Mouse (Mus musculus): ENCODE data around the gene Csmd2. TPM values are rescaled to one million over a fixed set of nuclear protein-coding genes. Genes with fewer than 3 reads are reported as not detected.

Gene Csmd2
- polyA plus RNA-seq, 1 experiment from 2014 or later: 0.32 TPM

DNA sequence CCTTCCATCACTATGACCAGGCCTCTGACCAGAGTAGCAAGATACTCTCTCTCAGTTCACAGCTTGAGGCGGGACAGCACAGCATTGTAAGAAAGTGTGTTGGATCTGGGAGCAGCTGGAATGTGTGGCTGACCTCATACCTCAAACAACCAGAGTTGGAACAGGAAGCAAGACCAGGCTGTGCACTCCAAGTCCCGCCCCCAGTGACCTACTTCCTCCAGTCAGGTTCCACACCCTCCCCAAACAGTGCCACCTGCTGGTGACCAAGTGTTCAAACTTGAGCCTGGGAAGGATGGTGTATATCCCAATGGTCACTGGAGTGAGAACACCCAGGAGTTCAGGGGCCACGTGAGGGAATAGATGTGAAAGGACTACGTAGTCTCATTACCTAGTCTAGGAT, 330.3 kb downstream of the Csmd2 start:
- Histone ChIP-seq H3K27ac (no peak overlapping the region), H3K4me3 (replicated peaks) (no peak overlapping the region), H3K36me3 (no peaks in the 10 kb centered on the region), H3K4me2 (no peak overlapping the region), H3K4me1 (no peaks in the 10 kb centered on the region), H3K9me3 (no peaks in the 10 kb centered on the region), H3K9ac (no peak overlapping the region), H3K27me3 (replicated peaks) (no peaks in the 10 kb centered on the region)
- no peak for ATAC-seq (ENCODE audit: insufficient read depth, low FRiP score, low read depth)
- WGBS: 92% methylated on average over 4 of the region's 4 CpGs

DNA sequence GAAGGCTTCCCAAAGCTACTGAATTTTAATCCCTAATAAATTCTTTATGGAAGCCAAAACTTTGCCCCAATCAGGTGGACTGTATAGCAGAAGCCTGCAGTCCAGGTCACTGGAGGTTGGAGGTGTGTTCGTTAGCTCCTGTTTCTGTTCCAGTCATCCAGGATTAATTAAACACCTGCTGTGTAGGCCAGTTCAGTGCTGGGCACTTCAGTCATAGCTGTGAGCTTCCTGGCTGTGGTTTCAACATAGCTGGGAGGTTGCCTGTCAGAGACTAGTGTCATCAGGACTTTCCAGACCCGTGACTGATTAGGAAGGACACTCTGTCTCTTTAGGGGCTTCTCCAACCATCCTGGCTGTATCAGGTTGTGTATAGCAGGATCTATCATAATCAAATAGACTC, 337.9 kb downstream of the Csmd2 start:
- no peaks in the 10 kb centered on the region for H3K4me1 ChIP-seq
- WGBS: 68% methylated on average over 2 of the region's 2 CpGs
- no peak for ATAC-seq (ENCODE audit: insufficient read depth, low FRiP score, low read depth)
- H3K9ac ChIP-seq: no peak overlapping the region
- no peaks in the 10 kb centered on the region for H3K36me3 ChIP-seq
- H3K27ac ChIP-seq: no peak overlapping the region
- H3K4me3 ChIP-seq (replicated peaks): no peak overlapping the region
- no peak overlapping the region for H3K4me2 ChIP-seq
- H3K27me3 ChIP-seq (replicated peaks): no peaks in the 10 kb centered on the region
- no peaks in the 10 kb centered on the region for H3K9me3 ChIP-seq

DNA sequence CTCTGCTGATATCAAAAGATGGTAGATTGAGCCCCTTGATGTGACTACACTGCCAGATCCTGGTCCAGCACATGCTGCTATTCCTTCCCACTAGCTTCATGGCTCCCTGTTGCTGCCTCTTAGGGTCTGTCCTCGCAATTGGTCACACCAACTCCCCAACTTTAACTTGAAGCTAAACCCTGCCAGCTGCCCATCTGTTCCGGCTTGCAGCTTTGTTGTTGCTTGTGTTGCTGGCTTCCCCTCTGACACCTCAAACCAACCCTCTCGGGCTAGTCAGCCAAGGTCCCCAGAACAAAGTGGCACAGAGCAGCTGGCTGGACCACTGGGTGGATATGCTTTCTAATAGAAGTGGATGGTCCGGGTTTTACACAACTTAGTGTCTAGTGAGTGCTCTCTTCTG, 339.1 kb downstream of the Csmd2 start:
- no peak overlapping the region for H3K4me3 ChIP-seq (replicated peaks)
- H3K4me2 ChIP-seq: no peak overlapping the region
- H3K9me3 ChIP-seq: no peaks in the 10 kb centered on the region
- no peaks in the 10 kb centered on the region for H3K4me1 ChIP-seq
- H3K27ac ChIP-seq: no peak overlapping the region
- no peaks in the 10 kb centered on the region for H3K27me3 ChIP-seq (replicated peaks)
- H3K36me3 ChIP-seq: no peaks in the 10 kb centered on the region
- WGBS: 69% methylated on average over 4 of the region's 4 CpGs
- no peak for ATAC-seq (ENCODE audit: insufficient read depth, low FRiP score, low read depth)
- no peak overlapping the region for H3K9ac ChIP-seq

DNA sequence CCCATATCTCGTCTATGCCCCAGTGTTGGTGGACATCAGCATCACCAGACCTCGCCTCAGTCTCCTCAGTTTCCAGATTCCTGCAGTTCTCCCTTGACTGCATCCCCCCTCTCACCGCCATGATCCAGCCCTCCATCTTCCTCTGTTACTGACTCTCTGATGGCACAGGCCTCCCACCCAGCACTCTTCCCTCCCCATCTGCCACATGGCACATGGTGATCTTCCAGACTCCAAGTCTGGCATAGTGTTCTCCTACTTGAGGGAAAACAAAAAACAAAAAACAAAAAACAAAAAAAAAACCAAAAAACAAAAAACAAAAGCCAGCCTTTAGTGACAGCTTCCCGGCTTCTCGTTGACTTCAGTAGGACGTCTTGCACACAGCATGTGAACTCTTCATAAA, 339.8 kb downstream of the Csmd2 start:
- ATAC-seq (ENCODE audit: insufficient read depth, low FRiP score, low read depth): no peak
- Histone ChIP-seq H3K4me1 (no peaks in the 10 kb centered on the region), H3K4me3 (replicated peaks) (no peak overlapping the region), H3K4me2 (no peak overlapping the region), H3K27ac (no peak overlapping the region), H3K27me3 (replicated peaks) (no peaks in the 10 kb centered on the region), H3K9ac (no peak overlapping the region), H3K9me3 (no peaks in the 10 kb centered on the region), H3K36me3 (no peaks in the 10 kb centered on the region)
- 76% methylated on average over 6 of the region's 6 CpGs for WGBS

DNA sequence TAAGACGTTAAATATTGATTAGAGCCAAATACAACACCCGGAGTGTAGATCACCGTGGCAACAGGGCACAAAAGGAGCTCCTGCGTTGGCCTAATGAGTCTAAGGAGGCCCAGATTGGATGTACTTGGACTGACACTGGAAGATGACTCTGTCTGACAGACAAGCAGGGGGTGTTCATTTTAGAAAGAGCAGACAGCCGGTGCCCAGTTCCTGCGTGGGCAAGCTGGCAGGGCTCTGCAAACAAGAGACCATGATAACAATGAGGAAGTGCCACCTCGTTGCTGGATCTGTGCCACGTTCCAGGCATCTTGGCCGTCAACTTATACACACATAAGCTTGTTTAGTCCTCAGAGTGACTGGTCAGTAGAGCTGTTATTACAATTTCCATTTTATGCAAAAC, 342.9 kb downstream of the Csmd2 start:
- no peak overlapping the region for H3K4me3 ChIP-seq (replicated peaks)
- whole genome bisulfite sequencing: 69% methylated on average over 9 of the region's 9 CpGs
- no peak for ATAC-seq (ENCODE audit: insufficient read depth, low FRiP score, low read depth)
- no peaks in the 10 kb centered on the region for H3K36me3 ChIP-seq
- H3K27me3 ChIP-seq (replicated peaks): no peaks in the 10 kb centered on the region
- no peak overlapping the region for H3K4me2 ChIP-seq
- H3K27ac ChIP-seq: no peak overlapping the region
- no peak overlapping the region for H3K9ac ChIP-seq
- H3K4me1 ChIP-seq: no peaks in the 10 kb centered on the region
- H3K9me3 ChIP-seq: no peaks in the 10 kb centered on the region

DNA sequence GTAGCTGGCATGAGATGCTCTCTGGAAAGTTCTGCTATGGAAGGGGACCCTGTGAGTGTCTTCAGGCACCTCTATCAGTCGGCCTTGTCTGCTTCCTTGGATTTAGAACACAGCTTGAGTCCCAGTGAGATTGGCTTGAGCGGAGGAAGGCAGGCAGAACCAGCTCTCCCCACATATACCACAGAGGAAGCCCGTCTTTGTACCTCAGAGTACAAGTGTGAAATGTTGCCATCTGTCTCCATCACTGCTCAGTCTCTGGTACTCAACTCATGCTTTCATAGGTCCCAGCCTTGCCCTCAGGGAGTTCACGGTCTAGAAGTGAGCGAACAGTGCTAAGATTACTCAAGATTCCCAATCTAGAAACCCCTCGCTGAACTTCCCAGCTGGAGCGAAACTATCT, 352.8 kb downstream of the Csmd2 start:
- no peak for ATAC-seq (ENCODE audit: insufficient read depth, low FRiP score, low read depth)
- H3K36me3 ChIP-seq: no peaks in the 10 kb centered on the region
- no peak overlapping the region for H3K27ac ChIP-seq
- no peak overlapping the region for H3K9ac ChIP-seq
- no peaks in the 10 kb centered on the region for H3K4me1 ChIP-seq
- H3K27me3 ChIP-seq (replicated peaks): no peaks in the 10 kb centered on the region
- WGBS: 86% methylated on average over 7 of the region's 7 CpGs
- H3K4me2 ChIP-seq: no peak overlapping the region
- H3K4me3 ChIP-seq (replicated peaks): no peak overlapping the region
- H3K9me3 ChIP-seq: no peaks in the 10 kb centered on the region

DNA sequence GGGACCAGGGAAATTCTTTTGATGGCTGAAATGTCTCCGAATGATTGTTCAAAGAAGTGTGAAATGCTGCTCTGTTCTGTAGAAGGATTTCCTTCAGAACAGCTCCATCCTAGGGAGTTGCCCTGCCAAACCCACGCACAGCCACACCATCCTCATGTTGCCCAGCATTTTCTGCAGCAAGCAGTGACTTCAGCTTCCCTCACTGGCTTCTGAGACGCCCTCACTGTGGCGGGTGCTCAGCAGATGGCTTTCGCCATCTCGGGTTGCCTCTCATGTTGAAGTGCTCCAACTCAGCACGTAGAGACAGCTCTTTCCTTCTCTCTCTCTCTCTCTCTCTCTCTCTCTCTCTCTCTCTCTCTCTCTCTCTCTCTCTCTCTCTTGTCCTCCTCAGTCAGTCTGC, 353.7 kb downstream of the Csmd2 start:
- H3K9ac ChIP-seq: no peak overlapping the region
- WGBS: 61% methylated on average over 7 of the region's 7 CpGs
- no peak for ATAC-seq (ENCODE audit: insufficient read depth, low FRiP score, low read depth)

DNA sequence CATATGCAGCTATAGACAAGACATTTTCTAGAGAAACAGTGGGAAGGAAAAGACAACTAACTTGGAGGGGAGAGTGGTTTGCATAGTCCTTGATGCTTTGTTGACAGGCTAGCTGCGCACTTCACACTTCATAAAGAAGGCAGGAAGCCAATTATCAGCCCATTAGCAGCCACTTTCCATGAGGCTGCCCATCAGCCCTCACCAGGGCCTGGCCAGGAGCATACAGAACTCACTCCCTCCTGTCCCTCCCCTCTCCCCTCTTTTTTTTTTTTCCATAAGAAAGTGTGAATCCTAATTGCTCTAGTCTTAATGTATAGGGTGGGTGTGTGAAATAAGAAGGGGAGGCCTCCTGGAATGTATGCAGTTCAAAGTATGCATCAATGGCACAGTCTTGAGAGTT, 354.6 kb downstream of the Csmd2 start:
- no peak for ATAC-seq (ENCODE audit: insufficient read depth, low FRiP score, low read depth)
- 52% methylated on average over 1 of the region's 1 CpGs for WGBS

More for the DNA sequence above, 353.7 kb downstream of the Csmd2 start:
- H3K4me3 ChIP-seq (replicated peaks): no peak overlapping the region
- no peaks in the 10 kb centered on the region for H3K9me3 ChIP-seq
- H3K4me2 ChIP-seq: no peak overlapping the region
- H3K27me3 ChIP-seq (replicated peaks): no peaks in the 10 kb centered on the region
- H3K27ac ChIP-seq: no peak overlapping the region
- H3K4me1 ChIP-seq: no peaks in the 10 kb centered on the region
- no peaks in the 10 kb centered on the region for H3K36me3 ChIP-seq

DNA sequence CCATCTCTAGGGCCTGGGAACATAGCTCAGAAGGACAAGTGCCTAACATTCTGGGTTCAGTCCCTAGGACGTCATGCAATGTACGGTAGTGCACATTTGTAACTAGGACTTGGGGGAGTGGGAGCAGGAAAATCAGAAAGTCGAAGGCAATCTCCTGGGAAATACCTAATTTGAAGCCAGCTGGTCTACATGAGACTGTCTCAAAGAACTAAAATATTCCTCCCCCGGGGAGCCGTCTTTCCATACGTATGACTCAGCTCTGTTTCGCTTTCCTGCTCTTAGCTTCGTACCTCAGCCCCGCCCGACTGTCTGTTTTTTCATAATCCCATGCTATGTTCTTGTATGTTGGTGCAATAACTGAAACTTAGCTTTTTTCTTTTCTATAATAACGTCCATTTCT, 371.1 kb downstream of the Csmd2 start:
- H3K9me3 ChIP-seq: no peaks in the 10 kb centered on the region
- no peak overlapping the region for H3K4me2 ChIP-seq
- no peak overlapping the region for H3K4me3 ChIP-seq (replicated peaks)
- H3K4me1 ChIP-seq: no peaks in the 10 kb centered on the region
- H3K27me3 ChIP-seq (replicated peaks): no peaks in the 10 kb centered on the region
- H3K27ac ChIP-seq: no peak overlapping the region
- WGBS: 81% methylated on average over 11 of the region's 11 CpGs
- no peak for ATAC-seq (ENCODE audit: insufficient read depth, low FRiP score, low read depth)
- H3K36me3 ChIP-seq: no peaks in the 10 kb centered on the region
- H3K9ac ChIP-seq: no peak overlapping the region

More for the DNA sequence above, 354.6 kb downstream of the Csmd2 start:
- Histone ChIP-seq H3K4me1 (no peaks in the 10 kb centered on the region), H3K9ac (no peak overlapping the region), H3K9me3 (no peaks in the 10 kb centered on the region), H3K4me3 (replicated peaks) (no peak overlapping the region), H3K27ac (no peak overlapping the region), H3K27me3 (replicated peaks) (no peaks in the 10 kb centered on the region), H3K36me3 (no peaks in the 10 kb centered on the region), H3K4me2 (no peak overlapping the region)

DNA sequence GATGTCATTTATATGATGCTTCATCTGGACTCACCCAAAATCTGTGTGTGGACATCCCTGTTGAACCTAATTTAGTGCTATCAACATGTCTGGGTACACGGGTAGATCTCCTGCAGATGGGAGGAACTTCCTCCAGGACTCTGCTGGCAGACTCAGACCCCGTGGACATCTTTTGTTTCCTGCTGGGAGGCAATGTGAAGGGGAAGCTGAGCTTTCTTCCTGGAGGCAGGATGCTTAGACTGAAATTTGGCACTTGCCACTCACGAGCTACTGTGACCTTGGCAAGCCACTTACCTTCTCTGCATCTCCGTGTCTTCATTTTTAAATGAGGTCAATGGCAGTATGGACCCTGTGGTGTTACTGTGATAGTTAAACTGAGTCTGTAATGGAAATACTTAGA, 378.2 kb downstream of the Csmd2 start:
- Histone ChIP-seq H3K9ac (no peak overlapping the region), H3K4me1 (no peaks in the 10 kb centered on the region), H3K36me3 (no peaks in the 10 kb centered on the region), H3K4me2 (no peak overlapping the region), H3K4me3 (replicated peaks) (no peak overlapping the region), H3K27ac (no peak overlapping the region), H3K27me3 (replicated peaks) (no peaks in the 10 kb centered on the region), H3K9me3 (no peaks in the 10 kb centered on the region)
- ATAC-seq (ENCODE audit: insufficient read depth, low FRiP score, low read depth): no peak
- WGBS: 64% methylated on average over 4 of the region's 4 CpGs

DNA sequence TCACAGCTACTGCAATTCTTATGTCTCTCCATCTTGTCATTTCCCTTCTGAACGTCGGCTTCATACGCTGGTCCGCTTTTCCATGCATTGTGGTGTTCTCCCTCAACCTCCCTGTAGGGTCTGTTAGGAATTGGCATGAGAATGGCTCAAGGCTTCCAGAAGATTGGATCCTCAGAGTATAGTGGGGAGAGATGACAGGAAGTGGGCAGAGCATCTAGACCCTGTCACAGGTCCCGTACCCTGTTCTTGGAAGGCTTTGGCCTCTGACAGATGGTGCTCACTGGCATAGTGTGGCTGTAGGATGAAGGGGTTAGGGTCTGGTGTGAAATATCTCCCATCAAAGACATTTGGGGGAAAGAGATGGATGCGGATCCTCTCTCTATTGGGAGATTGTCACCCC, 380.4 kb downstream of the Csmd2 start:
- Histone ChIP-seq H3K27ac (no peak overlapping the region), H3K4me2 (no peak overlapping the region), H3K4me1 (no peaks in the 10 kb centered on the region), H3K9ac (no peak overlapping the region), H3K27me3 (replicated peaks) (no peaks in the 10 kb centered on the region), H3K36me3 (no peaks in the 10 kb centered on the region), H3K9me3 (no peaks in the 10 kb centered on the region), H3K4me3 (replicated peaks) (no peak overlapping the region)
- 94% methylated on average over 6 of the region's 6 CpGs for WGBS
- no peak for ATAC-seq (ENCODE audit: insufficient read depth, low FRiP score, low read depth)

DNA sequence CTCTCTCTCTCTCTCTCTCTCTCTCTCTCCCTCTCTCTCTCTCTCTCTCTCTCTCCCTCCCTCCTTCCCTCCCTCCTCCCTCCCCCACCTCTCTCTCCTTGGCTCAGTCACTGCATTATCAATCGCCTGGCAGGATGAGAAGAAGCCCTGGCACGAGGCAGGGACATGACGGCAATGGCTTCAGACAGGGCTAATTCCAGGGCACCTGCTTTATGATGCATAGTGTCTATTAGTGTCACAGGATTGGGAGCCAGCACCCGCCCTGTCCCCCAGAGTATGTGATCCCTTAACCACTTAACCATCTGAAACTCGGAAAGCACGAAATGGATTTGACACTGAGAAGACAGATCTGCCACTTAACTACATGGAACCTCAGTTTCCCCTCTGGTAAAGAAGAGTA, 384.1 kb downstream of the Csmd2 start:
- Histone ChIP-seq H3K36me3 (no peaks in the 10 kb centered on the region), H3K9ac (no peak overlapping the region), H3K9me3 (no peaks in the 10 kb centered on the region), H3K27ac (no peak overlapping the region), H3K27me3 (replicated peaks) (no peaks in the 10 kb centered on the region), H3K4me2 (no peak overlapping the region), H3K4me3 (replicated peaks) (no peak overlapping the region), H3K4me1 (no peaks in the 10 kb centered on the region)
- WGBS: 62% methylated on average over 6 of the region's 6 CpGs
- ATAC-seq (ENCODE audit: insufficient read depth, low FRiP score, low read depth): no peak

DNA sequence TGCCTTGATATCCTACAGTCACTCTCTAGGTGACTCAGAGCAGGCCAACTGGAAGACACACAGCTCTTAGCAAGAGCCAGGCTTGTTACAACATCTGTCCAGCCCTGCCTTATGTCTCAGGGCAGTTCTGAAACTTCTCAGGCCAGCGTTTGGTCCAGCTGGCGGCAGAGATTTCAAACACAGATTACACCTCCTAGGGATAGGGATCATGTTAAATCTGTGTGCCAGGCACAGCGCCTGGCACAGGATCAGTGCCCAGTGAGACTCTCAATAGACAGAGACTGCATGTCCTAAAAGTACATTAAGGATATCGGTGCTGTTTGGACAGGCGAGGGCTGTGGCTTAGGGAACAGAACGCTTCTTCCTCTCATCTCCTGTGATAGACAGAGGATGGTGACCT, 385.5 kb downstream of the Csmd2 start:
- Histone ChIP-seq H3K27me3 (replicated peaks) (no peaks in the 10 kb centered on the region), H3K27ac (no peak overlapping the region), H3K4me2 (no peak overlapping the region), H3K4me3 (replicated peaks) (no peak overlapping the region), H3K36me3 (no peaks in the 10 kb centered on the region), H3K4me1 (no peaks in the 10 kb centered on the region), H3K9me3 (no peaks in the 10 kb centered on the region), H3K9ac (no peak overlapping the region)
- WGBS: 70% methylated on average over 6 of the region's 6 CpGs
- ATAC-seq (ENCODE audit: insufficient read depth, low FRiP score, low read depth): no peak
